Mouse (Mus musculus) E14TG2a.4 (cell line): Measurements from ENCODE around the gene Atp5f1.

Experiments used
- CTCF ChIP-seq: conservative IDR thresholded peaks from 2 replicates; pipeline ENCODE4 v1.5.1; 2014; ENCODE audit warnings: low read length
- NANOG ChIP-seq: IDR thresholded peaks from 2 replicates; pipeline ENCODE4 v1.6.1; 2014; ENCODE audit warnings: borderline replicate concordance, low read length, mixed read lengths
- POU5F1 ChIP-seq: IDR thresholded peaks from 2 replicates; pipeline ENCODE4 v1.6.1; 2014; ENCODE audit warnings: low read length, borderline replicate concordance

GRCm38 (mm10) chr3:105994730-105995129 lies 34.8 kb upstream of the Atp5f1 start:
- TF ChIP-seq CTCF (no peak), POU5F1 (no peak), NANOG (no peak)
